Mouse (Mus musculus) monocyte, adult 5-6 weeks (primary cell): ENCODE results near the gene Akr1b7. TPM values are rescaled to one million over a fixed set of nuclear protein-coding genes. Genes with fewer than 3 reads are reported as not detected.
"Not testable (repeated sequence)": the region's sequence is repeated elsewhere in the genome, so short reads cannot be mapped to it uniquely, and the experiment has no call there.

ENCODE experiments used
- ATAC-seq: fragments of 153-309, 156-312 bp; replicated peaks from 2 replicates; pipeline ENCODE4 v1.8.0; 2017; ENCODE audit warnings: mild to moderate bottlenecking; ENCODE audit not compliant: low TSS enrichment, insufficient number of reproducible peaks, severe bottlenecking, poor library complexity, low FRiP score
- total RNA-seq: library from RNA; stranded (forward); fragments of 200-1000, 200-491, 200-594 nt; gene quantifications from 3 replicates; pipeline ENCODE4 v1.2.3, GENCODE M21; 2017

Gene Akr1b7
- total RNA-seq: not detected in 3 replicates

DNA sequence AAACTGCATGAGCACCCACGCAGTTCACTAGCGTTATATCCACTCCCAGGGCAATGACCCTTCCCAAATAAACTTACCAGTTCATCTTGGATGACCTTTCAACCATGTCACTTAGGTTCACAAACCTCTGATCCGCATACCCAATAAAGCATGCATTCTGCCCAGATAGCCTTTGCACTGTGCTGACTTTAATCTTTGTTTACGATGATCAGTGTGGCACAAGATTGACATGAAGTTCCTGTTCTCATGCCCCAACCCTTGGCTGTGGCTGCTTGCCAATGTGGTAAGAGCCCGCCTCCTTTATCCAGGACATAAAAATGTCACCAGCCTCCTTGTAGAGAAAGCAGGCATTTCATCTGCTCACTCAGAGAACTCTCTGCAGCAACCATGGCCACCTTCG, at the start of gene Akr1b7:
Akr1b7 (plus strand) TSS at position 312 of the 400 bp plus-strand sequence.
- ATAC-seq: no peak

DNA sequence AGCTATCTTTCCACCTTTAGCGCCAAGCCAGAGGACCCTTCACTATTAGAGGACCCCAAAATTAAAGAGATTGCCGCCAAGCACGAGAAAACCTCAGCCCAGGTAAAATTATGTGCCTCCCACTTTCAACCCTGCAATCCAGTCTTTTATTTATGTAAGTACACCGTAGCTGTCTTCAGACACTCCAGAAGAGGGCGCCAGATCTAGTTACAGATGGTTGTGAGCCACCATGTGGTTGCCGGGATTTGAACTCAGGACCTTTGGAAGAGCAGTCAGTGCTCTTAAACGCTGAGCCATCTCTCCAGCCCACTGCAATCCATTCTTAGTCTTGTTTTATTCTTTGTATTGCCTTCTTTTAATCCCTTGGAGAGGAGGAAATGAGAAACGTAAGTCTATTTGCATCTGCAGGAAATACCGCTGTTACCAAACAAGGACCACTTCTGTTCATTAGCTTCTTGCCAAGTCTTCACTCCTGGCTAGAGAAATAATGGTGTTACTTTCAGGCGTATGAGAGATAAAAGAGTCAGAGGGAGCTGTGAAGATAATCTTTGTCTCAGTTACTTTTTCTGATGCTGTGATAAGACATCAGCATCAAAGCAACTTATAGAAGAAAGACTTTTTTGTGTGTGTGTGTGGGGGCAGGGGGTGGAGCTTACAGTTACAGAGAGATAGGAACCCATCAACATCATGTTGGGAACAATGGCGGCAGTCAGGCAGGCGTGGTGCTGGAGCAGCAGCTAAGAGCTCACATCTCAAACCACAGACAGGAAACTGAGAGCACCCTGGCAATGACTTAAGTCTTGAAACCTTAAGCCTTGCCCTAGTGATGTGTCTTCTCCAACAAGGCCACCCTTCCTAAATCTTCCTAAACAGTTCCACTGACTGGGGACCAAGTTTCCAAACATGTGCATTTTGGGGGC, 47.7 kb upstream of the Akr1b7 start:
- ATAC-seq: no peak

DNA sequence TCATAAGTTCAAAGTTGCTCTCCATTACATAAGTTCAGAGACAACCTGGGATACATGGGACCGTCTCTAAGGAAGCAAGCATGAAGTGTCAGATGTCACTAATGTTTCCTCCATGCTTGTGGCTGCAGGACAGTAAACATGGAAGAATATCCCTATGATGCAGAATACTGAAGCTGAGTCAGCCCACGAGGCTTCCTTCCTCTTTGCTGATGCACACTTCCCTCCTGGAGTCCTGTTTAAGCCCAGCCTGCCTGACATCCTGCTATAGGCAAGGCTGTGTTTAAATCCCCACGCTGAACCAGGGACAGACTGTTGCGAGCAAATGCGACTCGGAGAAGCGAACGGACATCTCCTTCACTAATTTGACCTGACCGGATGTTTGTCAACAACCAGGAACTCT, 44.1 kb upstream of the Akr1b7 start:
- no peak for ATAC-seq

DNA sequence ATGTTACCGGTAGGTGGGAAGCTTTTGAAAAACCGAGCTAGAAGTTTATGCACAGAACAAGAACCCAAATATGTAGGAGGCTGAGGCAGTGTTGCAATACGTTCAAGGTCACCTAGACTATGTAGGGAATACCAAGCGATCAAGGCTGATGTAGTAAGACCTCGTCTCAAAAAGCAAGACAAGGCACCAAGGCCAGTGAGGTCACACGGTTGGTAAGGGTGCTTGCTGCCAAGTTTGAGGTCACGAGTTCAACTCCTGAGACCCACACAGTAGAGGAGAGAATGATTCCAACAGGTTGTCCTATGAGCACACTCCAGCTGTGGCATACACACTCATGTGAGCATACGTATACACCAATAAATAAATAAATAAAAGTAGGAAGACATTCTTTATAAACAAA, 42.1 kb upstream of the Akr1b7 start:
- no peak for ATAC-seq

DNA sequence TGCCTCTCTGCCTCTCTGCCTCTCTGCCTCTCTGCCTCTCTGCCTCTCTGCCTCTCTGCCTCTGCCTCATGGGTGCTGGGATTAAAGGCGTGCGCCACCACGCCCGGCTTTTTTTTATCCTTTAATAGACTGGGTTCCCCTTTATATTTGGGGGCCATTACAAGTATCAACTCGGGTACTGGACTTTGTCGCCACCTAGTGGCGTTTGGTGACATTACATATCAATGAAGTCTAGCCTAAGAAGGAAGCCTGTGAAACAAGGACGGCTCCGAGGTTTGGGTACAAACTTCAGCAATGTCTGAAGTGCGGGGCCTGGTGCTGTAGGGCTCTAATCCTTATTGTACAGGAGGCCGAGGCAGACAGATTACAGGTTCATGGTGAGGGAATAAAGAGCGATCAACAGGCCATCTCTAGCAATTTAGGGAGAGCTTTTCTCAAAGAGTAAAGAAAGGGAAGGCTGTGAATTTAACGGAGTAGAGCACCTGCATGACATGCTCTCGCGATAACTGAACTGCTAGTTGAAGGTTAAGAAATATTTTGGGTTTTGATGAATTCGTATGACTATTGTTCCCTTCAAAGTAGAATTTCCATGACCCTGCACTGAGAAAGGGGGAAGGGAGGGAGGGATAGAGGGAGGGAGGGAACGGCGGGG, 40.3 kb upstream of the Akr1b7 start:
- peak; percentile 96 for ATAC-seq

DNA sequence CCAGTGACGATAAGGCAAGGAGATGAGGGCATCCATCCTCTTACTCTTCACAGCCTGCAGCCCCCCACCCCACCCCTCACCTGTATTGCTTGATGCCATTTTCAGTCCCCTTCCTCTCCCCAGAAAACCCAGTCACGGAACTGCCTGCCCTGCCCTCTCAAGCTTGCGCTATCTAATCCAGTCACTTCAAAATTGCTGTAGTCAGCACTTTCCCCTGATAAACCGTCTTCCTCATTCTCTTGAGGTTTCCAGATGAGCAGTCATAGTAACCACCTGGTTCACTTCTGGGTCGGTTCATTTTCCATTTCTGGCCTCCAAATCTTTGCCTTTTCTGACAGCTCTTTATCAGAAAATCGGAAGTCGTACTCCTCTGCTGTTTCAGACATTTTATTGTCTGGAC, 38.3 kb upstream of the Akr1b7 start:
- ATAC-seq: no peak

DNA sequence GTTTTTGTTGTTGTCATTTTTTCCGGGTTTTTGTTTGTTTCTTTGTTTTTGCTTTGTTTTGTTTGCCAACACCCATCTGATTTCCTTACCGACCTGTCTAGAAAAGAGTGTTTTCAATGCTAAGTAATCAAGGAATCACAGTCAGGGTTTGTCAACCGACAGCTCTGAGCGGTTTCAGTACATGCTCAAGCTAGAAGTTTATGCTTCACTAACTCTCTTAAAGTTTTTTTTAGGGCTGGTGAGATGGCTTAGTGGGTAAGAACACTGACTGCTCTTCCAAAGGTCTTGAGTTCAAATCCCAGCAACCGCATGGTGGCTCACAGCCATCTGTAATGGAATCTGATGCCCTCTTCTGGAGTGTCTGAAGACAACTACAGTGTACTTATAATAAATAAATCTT, 36.2 kb upstream of the Akr1b7 start:
- ATAC-seq: not testable (repeated sequence)

DNA sequence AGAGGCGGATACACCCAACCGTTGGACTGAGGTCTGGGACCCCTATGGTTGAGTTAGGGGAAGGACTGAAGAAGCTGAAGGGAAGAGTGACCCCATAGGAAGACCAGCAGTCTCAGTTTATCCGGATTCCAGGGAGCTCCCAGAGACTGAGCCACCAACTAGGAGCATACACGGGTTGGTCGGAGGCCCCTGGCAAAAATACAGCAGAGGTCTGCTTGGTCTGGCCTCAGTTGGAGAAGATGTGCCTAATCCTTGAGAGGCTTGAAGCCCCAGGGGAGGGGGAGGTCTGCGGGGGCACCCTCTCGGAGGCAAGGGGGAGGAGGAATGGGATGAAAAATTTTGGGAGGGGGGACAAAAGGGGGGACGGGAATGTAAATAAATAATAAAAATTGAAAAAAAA, 28.7 kb upstream of the Akr1b7 start:
- no peak for ATAC-seq

DNA sequence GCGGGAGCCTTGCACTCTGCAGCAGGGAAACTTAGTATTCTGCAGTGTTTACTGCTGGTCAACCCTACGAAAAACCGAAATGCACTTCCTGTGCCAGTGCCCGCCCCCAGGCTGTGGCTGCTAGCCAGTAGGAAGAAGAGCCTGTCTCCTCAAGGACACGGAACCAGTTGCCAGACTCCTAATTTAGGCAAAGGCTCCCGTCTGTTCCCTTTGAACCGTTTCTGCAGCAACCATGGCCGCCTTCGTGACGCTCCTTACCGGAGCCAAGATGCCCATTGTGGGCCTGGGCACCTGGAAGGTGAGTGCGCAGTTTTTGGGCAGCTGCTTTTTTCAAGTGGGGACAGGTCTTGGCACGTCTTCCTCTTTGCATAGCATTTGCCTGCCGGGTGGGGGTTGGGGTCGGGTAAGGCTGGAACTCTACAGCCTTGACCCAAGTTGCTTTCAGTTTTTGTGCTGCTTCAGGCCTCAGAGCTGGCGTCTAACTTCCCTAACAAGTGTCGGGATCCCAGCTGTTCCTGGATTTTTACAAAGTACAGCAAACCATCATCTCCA, 27.9 kb upstream of the Akr1b7 start, which contains the start of gene Akr1b10:
Akr1b10 (plus strand) TSS at position 109 of the 552 bp plus-strand sequence.
- ATAC-seq: peak; percentile 95

DNA sequence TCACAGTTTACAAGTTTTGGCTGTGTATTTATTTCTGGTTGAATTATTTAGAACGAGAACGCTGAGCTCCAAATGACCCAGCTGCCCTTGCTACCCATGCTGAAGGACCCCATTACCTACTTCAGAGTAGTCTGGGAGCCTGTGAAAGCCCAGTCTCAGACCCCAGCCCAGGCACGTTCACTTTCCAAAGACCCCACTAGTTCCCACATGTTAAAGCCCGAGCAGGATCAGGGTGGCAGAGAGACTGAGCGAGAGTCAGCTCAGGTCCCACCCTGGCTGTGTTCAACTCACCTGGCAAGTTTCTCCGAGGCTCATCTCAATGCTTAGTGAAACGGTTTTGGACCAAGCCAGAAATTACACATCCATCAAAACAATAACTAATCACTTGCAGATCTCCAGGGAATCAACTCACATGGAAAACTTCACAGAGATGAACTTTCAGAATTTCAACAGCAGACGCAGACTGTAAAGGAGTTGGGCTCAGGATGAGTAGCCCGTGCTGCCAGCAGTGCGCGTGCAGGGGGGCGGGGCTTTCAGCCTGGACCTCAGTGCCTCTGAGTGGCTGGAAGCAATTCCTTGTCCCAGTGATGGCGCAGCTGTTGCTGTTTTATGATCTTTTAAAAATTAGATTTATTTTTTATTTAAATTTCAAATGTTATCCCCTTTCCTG, 27.3 kb upstream of the Akr1b7 start:
- no peak for ATAC-seq

DNA sequence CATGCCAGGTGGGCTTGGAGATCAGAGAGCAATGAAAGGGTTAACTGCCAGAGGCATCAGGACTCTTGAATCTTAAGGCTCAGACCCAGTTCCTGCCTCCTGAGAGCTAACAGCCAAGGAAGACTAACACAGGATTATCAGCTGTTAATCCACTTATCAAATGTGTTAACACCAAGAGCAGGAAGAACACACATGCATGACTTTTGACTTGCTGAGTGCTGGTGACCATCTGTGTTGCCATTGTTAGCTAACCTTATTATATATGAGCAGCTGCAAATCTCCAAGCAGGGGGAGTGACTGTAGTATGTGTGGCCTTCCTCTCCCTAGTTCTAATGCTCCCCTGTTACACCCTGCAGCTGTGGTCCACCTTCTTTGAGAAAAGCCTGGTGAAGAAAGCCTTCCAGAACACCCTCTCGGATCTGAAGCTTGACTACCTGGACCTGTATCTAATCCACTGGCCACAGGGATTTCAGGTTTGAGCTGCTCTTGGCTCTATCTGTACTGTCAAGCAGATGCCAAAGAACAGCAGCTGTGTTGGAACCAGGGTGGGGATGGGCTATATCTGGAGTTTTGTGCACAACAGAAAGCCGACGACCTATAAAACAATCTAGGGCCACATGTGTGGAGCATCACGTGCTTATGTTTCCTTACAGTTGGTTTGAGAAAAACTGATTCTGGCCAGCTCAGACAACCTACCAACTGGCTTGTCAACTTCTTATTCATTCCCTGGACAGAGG, 23.5 kb upstream of the Akr1b7 start:
- ATAC-seq: no peak

DNA sequence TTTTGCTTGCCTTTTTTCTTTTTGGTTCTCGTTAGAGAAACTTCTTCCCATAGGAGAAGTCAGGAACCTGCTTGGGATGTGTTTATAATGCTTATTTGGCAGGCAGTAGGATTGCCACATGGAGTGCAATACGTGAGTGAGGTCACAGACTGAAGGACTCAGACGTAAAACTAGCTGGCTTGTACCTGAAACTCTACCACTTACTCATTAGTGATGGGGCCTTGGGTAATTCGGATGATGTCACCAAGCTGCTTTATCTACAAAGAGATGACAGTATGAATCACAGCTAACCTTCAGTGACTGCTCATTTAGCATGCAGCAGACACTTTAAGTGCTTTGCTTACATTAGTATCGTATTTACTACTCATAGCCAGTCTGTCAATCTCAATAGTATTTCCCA, 16.2 kb upstream of the Akr1b7 start:
- no peak for ATAC-seq

DNA sequence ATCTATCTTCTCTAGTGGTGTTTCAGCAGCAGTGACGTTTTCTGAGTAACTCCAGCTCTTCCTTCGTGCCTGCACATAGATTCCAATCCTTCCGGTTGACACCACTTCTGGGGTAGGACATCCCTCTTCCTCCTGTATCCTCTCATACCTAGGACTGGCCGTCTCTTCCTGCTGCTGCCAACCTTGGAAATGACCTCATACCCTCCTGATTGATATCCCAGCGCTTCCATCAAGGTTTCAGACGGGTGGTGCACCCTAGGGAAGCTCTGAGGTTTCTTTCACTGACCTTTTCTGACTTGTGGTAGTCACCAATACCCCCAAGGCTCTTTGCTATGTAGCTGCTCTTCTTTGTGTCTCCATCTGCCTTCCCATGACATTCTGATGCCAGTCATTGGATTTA, 13.7 kb upstream of the Akr1b7 start:
- ATAC-seq: no peak

DNA sequence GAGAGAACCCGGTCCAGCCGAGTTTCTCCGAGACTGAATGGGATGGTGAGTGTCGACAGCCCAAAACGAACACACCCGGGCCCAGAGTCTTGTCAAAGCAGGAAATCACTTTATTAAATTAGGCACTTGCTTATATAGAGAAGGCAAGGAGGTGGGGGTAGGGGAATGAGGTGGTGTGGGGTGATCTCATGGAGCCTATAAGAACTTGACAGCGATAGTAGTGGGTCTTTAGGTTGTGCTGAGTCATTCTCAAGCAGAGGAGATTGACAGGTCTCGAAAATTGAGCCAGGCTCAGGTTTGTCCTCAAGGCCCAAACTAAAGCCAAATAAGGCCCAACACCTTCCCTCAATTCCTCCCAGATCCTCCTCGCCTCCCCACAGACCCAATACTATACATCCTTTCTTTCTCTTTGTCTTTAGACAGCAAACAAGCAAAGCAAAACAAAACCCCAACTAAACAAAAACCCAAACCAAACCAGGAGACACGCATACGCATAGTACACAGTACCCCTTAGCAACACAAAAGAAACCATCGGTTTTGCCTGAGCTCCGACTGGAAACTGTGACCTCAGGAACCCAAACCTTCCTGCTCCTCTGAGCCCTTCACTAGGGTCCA, 12.4 kb upstream of the Akr1b7 start:
- ATAC-seq: no peak

DNA sequence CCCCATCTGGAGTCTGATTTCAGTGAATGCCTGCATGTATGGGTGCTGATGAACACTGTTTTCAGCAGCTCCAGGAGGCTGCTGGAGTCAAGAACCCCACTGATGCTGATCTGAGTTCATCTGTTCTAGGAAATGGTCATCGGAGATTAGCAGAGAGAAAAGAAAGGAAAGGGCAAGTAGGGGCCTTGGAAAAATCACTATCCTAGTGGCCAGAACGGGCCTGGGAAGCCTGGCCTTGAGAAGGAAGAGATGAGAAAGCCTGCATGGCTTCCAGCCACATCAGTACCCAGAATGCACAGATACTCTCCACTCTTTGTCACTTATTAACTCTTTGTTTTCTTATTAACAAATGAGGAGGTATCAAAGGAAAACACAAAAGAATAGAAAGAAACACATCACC, 11.4 kb upstream of the Akr1b7 start:
- no peak for ATAC-seq

DNA sequence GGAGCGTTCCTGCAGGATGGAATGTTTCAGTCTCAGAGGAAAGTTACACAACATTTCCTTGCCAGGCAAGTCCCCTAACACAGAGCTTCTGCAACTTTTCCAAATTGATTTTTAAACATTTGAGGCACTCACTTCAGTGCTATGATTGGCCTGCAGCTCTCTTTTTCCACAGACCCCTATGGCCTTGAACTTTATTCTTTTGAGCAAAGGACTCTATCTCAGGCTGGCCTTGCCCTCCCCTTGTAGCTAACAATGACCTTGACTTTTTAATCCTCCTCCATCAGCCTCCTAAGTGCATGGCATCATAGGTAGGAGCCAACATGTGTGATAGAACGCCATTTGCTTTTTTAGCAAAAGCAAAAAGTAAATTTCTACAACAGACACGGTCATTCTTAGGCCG, 5.4 kb upstream of the Akr1b7 start:
- no peak for ATAC-seq

DNA sequence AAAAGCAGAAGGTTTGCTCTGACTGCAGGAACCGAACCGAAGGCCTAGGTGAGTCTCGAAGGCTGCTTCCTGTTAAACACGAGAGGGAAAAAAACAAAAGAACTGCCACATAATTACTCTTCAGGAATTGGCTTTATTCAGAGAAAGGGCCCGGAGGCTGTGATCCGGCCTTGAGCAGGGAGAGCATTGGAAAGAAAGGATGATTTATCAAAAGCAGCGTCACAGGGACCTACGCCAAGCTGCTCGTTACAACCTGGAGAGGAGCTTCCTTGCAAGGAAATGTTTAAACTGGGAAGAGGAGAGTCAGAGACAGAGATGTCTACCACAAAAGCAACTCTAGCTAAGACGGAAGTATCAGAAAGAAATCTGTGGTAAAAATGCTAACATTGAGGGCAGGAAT, 4.7 kb upstream of the Akr1b7 start:
- no peak for ATAC-seq

DNA sequence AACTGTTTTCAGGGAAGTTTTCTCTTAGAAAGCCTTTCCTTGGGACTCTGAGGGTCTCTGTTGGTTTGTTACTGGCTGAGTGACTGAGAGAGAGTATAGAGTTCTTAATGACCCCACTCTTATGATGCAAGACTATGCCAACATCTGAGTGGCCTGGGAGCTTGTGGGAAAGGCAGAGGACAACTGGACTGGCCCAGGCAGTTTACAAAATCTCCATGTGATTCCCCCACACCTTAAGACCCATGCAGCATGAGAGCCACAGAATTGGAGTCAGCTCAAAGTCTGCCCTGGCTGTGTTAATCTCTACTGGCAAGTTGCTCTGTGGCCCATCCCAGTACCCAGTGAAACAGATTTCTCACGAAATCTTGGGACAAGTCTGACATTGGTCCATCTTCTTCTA, 554 bp downstream of the Akr1b7 start:
- no peak for ATAC-seq
